Mouse (Mus musculus) granulocyte monocyte progenitor cell, adult 5-6 weeks (primary cell): ENCODE results near the gene Fam205a4. TPM values are rescaled to one million over a fixed set of nuclear protein-coding genes. Genes with fewer than 3 reads are reported as not detected.
"Not testable (repeated sequence)": the region's sequence is repeated elsewhere in the genome, so short reads cannot be mapped to it uniquely, and the experiment has no call there.

Experiments used
- ATAC-seq: replicated peaks from 2 replicates; pipeline ENCODE4 v1.8.0; 2016; ENCODE audit warnings: mild to moderate bottlenecking, moderate TSS enrichment, inconsistent platforms; ENCODE audit not compliant: poor library complexity, severe bottlenecking
- total RNA-seq, 2 experiments: library from RNA; stranded (forward) in 1 of 2; stranded (reverse) in 1 of 2; fragments of 200-712, 200-1000 nt in 1 of 2; fragments of >200 nt in 1 of 2; fragmentation: Nextera tagmentation in 1 of 2; gene quantifications; 2 replicates each; pipeline ENCODE4 v1.2.3; 2014 to 2017

Gene Fam205a4
- total RNA-seq (2014; fragmentation: Nextera tagmentation) (0.15 TPM in 1 of 2 replicates, not detected in the other), total RNA-seq (2017) (not detected in 2 replicates)

GRCm38 (mm10) chr4:41965758-41966157 is at the start of gene Fam205a4:
Gene Fam205a4 (plus strand): TSS chr4:41966058.
- not testable (repeated sequence) for ATAC-seq

GRCm38 (mm10) chr4:41941272-41941671 is 24.6 kb upstream of the Fam205a4 start, which contains the start of gene Gm20878:
Gene Gm20878 (plus strand): TSS chr4:41941572.
- ATAC-seq: not testable (repeated sequence)

Other genes with a start within 250 kb of the Fam205a4 start
- 56.6 and 61.4 TPM in 2 replicates for gene Dctn3, start 242.9 kb upstream of the Fam205a4 start, total RNA-seq (2014; fragmentation: Nextera tagmentation)
- gene Dctn3, start 242.9 kb upstream of the Fam205a4 start, total RNA-seq (2017): 45.6 and 72.8 TPM in 2 replicates
- not detected in 2 replicates for gene Arid3c, start 234.9 kb upstream of the Fam205a4 start, total RNA-seq (2014; fragmentation: Nextera tagmentation)
- gene Arid3c, start 234.9 kb upstream of the Fam205a4 start, total RNA-seq (2017): not detected in 2 replicates
- 26.7 and 27.2 TPM in 2 replicates for gene Galt, start 210.8 kb upstream of the Fam205a4 start, total RNA-seq (2014; fragmentation: Nextera tagmentation)
- 33.0 and 39.2 TPM in 2 replicates for gene Galt, start 210.8 kb upstream of the Fam205a4 start, total RNA-seq (2017)
- 46.7 and 68.6 TPM in 2 replicates for gene Sigmar1, start 209.9 kb upstream of the Fam205a4 start, total RNA-seq (2014; fragmentation: Nextera tagmentation)
- gene Sigmar1, start 209.9 kb upstream of the Fam205a4 start, total RNA-seq (2017): 32.9 and 59.9 TPM in 2 replicates
- gene Ccl27a, start 191.8 kb upstream of the Fam205a4 start, total RNA-seq (2014; fragmentation: Nextera tagmentation): 25.1 and 25.6 TPM in 2 replicates
- gene Ccl27a, start 191.8 kb upstream of the Fam205a4 start, total RNA-seq (2017): 5.4 and 10.3 TPM in 2 replicates
- gene Gm21541, start 62.4 kb upstream of the Fam205a4 start, total RNA-seq (2014; fragmentation: Nextera tagmentation): not detected in 2 replicates
- not detected in 2 replicates for gene Gm21541, start 62.4 kb upstream of the Fam205a4 start, total RNA-seq (2017)
- 1.8 TPM in 1 of 2 replicates, not detected in the other for gene Gm20878, start 24.5 kb upstream of the Fam205a4 start, total RNA-seq (2014; fragmentation: Nextera tagmentation)
- gene Gm20878, start 24.5 kb upstream of the Fam205a4 start, total RNA-seq (2017): 0.21 and 0.82 TPM in 2 replicates
- 0.70 TPM in 1 of 2 replicates, not detected in the other for gene Gm21093, start 68.7 kb downstream of the Fam205a4 start, total RNA-seq (2014; fragmentation: Nextera tagmentation)
- 0.17 and 0.72 TPM in 2 replicates for gene Gm21093, start 68.7 kb downstream of the Fam205a4 start, total RNA-seq (2017)
- not detected in 2 replicates for gene Gm3893, start 125.1 kb downstream of the Fam205a4 start, total RNA-seq (2014; fragmentation: Nextera tagmentation)
- gene Gm3893, start 125.1 kb downstream of the Fam205a4 start, total RNA-seq (2017): not detected in 2 replicates
- not detected in 2 replicates for gene Gm13304, start 148.8 kb downstream of the Fam205a4 start, total RNA-seq (2014; fragmentation: Nextera tagmentation)
- not detected in 2 replicates for gene Gm13304, start 148.8 kb downstream of the Fam205a4 start, total RNA-seq (2017)
- not detected in 2 replicates for gene Gm13306, start 187.4 kb downstream of the Fam205a4 start, total RNA-seq (2014; fragmentation: Nextera tagmentation)
- not detected in 2 replicates for gene Gm13306, start 187.4 kb downstream of the Fam205a4 start, total RNA-seq (2017)
- 1.3 TPM in 1 of 2 replicates, not detected in the other for gene Gm13305, start 202.5 kb downstream of the Fam205a4 start, total RNA-seq (2014; fragmentation: Nextera tagmentation)
- gene Gm13305, start 202.5 kb downstream of the Fam205a4 start, total RNA-seq (2017): 0.31 TPM in 1 of 2 replicates, not detected in the other